Mouse (Mus musculus) macrophage (primary cell): ENCODE data around the gene Tlx2. TPM values are rescaled to one million over a fixed set of nuclear protein-coding genes. Genes with fewer than 3 reads are reported as not detected.

ENCODE experiments used
- H3K27ac ChIP-seq: fragments of 350-480 bp; formaldehyde crosslinking; 2 replicates; pipeline ENCODE4 v1.9.0; 2021
- H3K36me3 ChIP-seq: fragments of 350-480 bp; formaldehyde crosslinking; 2 replicates; pipeline ENCODE4 v1.9.0; 2021; ENCODE audit errors: inconsistent target
- H3K4me3 ChIP-seq: fragments of 350-480 bp; formaldehyde crosslinking; 2 replicates; pipeline ENCODE4 v1.9.0; 2021; ENCODE audit errors: inconsistent target
- H3K79me2 ChIP-seq: fragments of 350-480 bp; formaldehyde crosslinking; 2 replicates; pipeline ENCODE4 v1.9.0; 2021; ENCODE audit errors: inconsistent target
- WGBS: methylation state at CpG from one replicate; pipeline ENCODE4 v1.1.7; 2026; ENCODE audit warnings: inconsistent platforms; ENCODE audit not compliant: missing documents; 5-methylcytosine and 5-hydroxymethylcytosine counted together
- polyA plus RNA-seq: library from polyadenylated mRNA; stranded (reverse); fragments of 250-400 nt; gene quantifications from 3 replicates; pipeline ENCODE4 v1.2.4, GENCODE M21; 2018; ENCODE audit warnings: inconsistent platforms
- total RNA-seq, 78 experiments: library from RNA; depleted of rRNA; stranded (reverse); fragments of 250-400 nt; gene quantifications; 1 replicate in 9 of 78; 2 replicates in 24 of 78; 3 replicates in 43 of 78; 4 replicates in 2 of 78; pipeline ENCODE4 v1.2.4; 2018; ENCODE audit warnings: inconsistent platforms in 56 of 78

Gene Tlx2
- total RNA-seq (2018; cell fraction: chromatin; rRNA removed), result not detected
- total RNA-seq (2018; cell fraction: cytosol; rRNA removed), result not detected
- total RNA-seq (2018; cell fraction: nucleus; rRNA removed), result not detected
- not detected in 3 replicates for polyA plus RNA-seq

- Histone ChIP-seq H3K79me2 (no peaks in the 10 kb centered on the region), H3K4me3 (no peak within 1 kb of the TSS), H3K27ac (no peak within 1 kb of the TSS), H3K36me3 (no peaks in the 10 kb centered on the region)
- 4% methylated on average over 10 of the region's 10 CpGs for WGBS
Observed at GRCm38 (mm10) chr6:83070247-83070310, at the start of gene Tlx2. Tlx2 (minus strand) TSS chr6:83070293.

GRCm38 (mm10) chr6:83119734-83120051 lies 49.6 kb upstream of the Tlx2 start:
- Histone ChIP-seq H3K36me3 (no peaks in the 10 kb centered on the region), H3K79me2 (peaks cover 19% of the 10 kb centered on the region; the same call in 1 of the 2 replicates), H3K27ac (no peak overlapping the region), H3K4me3 (no peak overlapping the region)
- 31% methylated on average over 7 of the region's 7 CpGs for WGBS

- peaks cover 18% of the 10 kb centered on the region; the same call in 1 of the 2 replicates for H3K79me2 ChIP-seq
- H3K36me3 ChIP-seq, result no peaks in the 10 kb centered on the region
- no peak overlapping the region for H3K27ac ChIP-seq
- no peak overlapping the region for H3K4me3 ChIP-seq
- WGBS, result 43% methylated on average over 14 of the region's 14 CpGs
Observed at GRCm38 (mm10) chr6:83118825-83119733, 49.0 kb upstream of the Tlx2 start.

GRCm38 (mm10) chr6:83118369-83118768 lies 48.3 kb upstream of the Tlx2 start:
- Histone ChIP-seq H3K27ac (no peak overlapping the region), H3K36me3 (no peaks in the 10 kb centered on the region), H3K79me2 (peaks cover 24% of the 10 kb centered on the region; the same call in 1 of the 2 replicates), H3K4me3 (no peak overlapping the region)
- WGBS, result 92% methylated on average over 11 of the region's 11 CpGs

GRCm38 (mm10) chr6:83117616-83118015 lies 47.5 kb upstream of the Tlx2 start:
- WGBS, result 90% methylated on average over 11 of the region's 13 CpGs
- H3K36me3 ChIP-seq, result no peaks in the 10 kb centered on the region
- H3K4me3 ChIP-seq, result no peak overlapping the region
- H3K79me2 ChIP-seq, result peaks cover 24% of the 10 kb centered on the region; the same call in 1 of the 2 replicates
- no peak overlapping the region for H3K27ac ChIP-seq

- WGBS, result 97% methylated on average over 3 of the region's 4 CpGs
- Histone ChIP-seq H3K79me2 (peaks cover 24% of the 10 kb centered on the region; the same call in 1 of the 2 replicates), H3K27ac (no peak overlapping the region), H3K36me3 (no peaks in the 10 kb centered on the region), H3K4me3 (no peak overlapping the region)
Observed at GRCm38 (mm10) chr6:83117165-83117438, 47.0 kb upstream of the Tlx2 start.

- 84% methylated on average over 11 of the region's 11 CpGs for WGBS
- peak overlapping the region; percentile 64 for H3K4me3 ChIP-seq
- peaks cover 24% of the 10 kb centered on the region; the same call in 1 of the 2 replicates for H3K79me2 ChIP-seq
- H3K27ac ChIP-seq, result 0 out of 2 replicates have a peak overlapping the region, but pooled peaks have one; percentile 15
- no peaks in the 10 kb centered on the region for H3K36me3 ChIP-seq
Observed at GRCm38 (mm10) chr6:83116373-83117164, 46.5 kb upstream of the Tlx2 start.

- Histone ChIP-seq H3K27ac (peak overlapping the region; percentile 15; the same call in 1 of the 2 replicates), H3K79me2 (peaks cover 25% of the 10 kb centered on the region; the same call in 1 of the 2 replicates), H3K4me3 (peak overlapping the region; percentile 64), H3K36me3 (no peaks in the 10 kb centered on the region)
- WGBS, result 2% methylated on average over 39 of the region's 48 CpGs
Observed at GRCm38 (mm10) chr6:83115682-83116372, 45.7 kb upstream of the Tlx2 start.

- no peaks in the 10 kb centered on the region for H3K36me3 ChIP-seq
- WGBS, result under 1% methylated on average over 58 of the region's 58 CpGs
Observed at GRCm38 (mm10) chr6:83115011-83115671, 45.0 kb upstream of the Tlx2 start, which contains the start of gene Mogs. Mogs (plus strand) TSS chr6:83115496.

GRCm38 (mm10) chr6:83111510-83112136 lies 41.5 kb upstream of the Tlx2 start:
- 88% methylated on average over 4 of the region's 4 CpGs for WGBS
- Histone ChIP-seq H3K36me3 (peaks cover 3% of the 10 kb centered on the region; the same call in 1 of the 2 replicates), H3K27ac (no peak overlapping the region), H3K4me3 (no peak overlapping the region), H3K79me2 (peaks cover 42% of the 10 kb centered on the region; the same call in 1 of the 2 replicates)

More at GRCm38 (mm10) chr6:83115011-83115671, 45.0 kb upstream of the Tlx2 start, which contains the start of gene Mogs:
- H3K79me2 ChIP-seq, result peaks cover 32% of the 10 kb centered on the region; the same call in 1 of the 2 replicates
- peak within 1 kb of the TSS; percentile 83 for H3K4me3 ChIP-seq
- peak within 1 kb of the TSS; percentile 72 for H3K27ac ChIP-seq

GRCm38 (mm10) chr6:83108762-83109668 lies 38.9 kb upstream of the Tlx2 start, which contains the start of gene Mrpl53:
Mrpl53 (plus strand) TSS chr6:83109040.
- Histone ChIP-seq H3K36me3 (peaks cover 16% of the 10 kb centered on the region; the same call in 1 of the 2 replicates), H3K79me2 (peaks cover 25% of the 10 kb centered on the region; the same call in 1 of the 2 replicates), H3K4me3 (peak within 1 kb of the TSS; percentile 87), H3K27ac (peak within 1 kb of the TSS; percentile 65)
- WGBS, result under 1% methylated on average over 61 of the region's 76 CpGs

- 53% methylated on average over 13 of the region's 13 CpGs for WGBS
- H3K79me2 ChIP-seq, result peaks cover 27% of the 10 kb centered on the region
- H3K27ac ChIP-seq, result 0 out of 2 replicates have a peak overlapping the region, but pooled peaks have one; percentile 65
- H3K4me3 ChIP-seq, result peak overlapping the region; percentile 87; the same call in 1 of the 2 replicates
- peaks cover 18% of the 10 kb centered on the region; the same call in 1 of the 2 replicates for H3K36me3 ChIP-seq
Observed at GRCm38 (mm10) chr6:83107566-83108400, 37.7 kb upstream of the Tlx2 start.
